Mouse (Mus musculus) embryonic facial prominence, embryonic 12.5 days (tissue): ENCODE data around the gene Abcb6. TPM values are rescaled to one million over a fixed set of nuclear protein-coding genes. Genes with fewer than 3 reads are reported as not detected.

ENCODE experiments used
- ATAC-seq: fragments of 200-750 bp; cut with Nextera tagmentation; 2 replicates; pipeline ENCODE4 v1.8.0; 2017; ENCODE audit not compliant: insufficient number of reproducible peaks, insufficient read depth, low FRiP score, low TSS enrichment
- H3K27ac ChIP-seq: fragments of 300-500 bp; sonication (generic); 2 replicates; pipeline ENCODE4 v1.5.1; 2016; ENCODE audit warnings: mild to moderate bottlenecking
- H3K27me3 ChIP-seq: fragments of 300-500 bp; sonication (generic); 2 replicates; pipeline ENCODE4 v1.6.1; 2016; ENCODE audit warnings: mild to moderate bottlenecking, moderate library complexity
- H3K36me3 ChIP-seq: fragments of 300-500 bp; sonication (generic); 2 replicates; pipeline ENCODE4 v1.6.1; 2016; ENCODE audit warnings: mild to moderate bottlenecking
- H3K4me1 ChIP-seq: fragments of 300-500 bp; sonication (generic); 2 replicates; pipeline ENCODE4 v1.6.1; 2016
- H3K4me2 ChIP-seq: fragments of 300-500 bp; sonication (generic); replicated peaks from 2 replicates; pipeline ENCODE4 v1.6.1; 2016; ENCODE audit warnings: mild to moderate bottlenecking, moderate library complexity
- H3K4me3 ChIP-seq: fragments of 300-500 bp; sonication (generic); 2 replicates; pipeline ENCODE4 v1.5.1; 2016; ENCODE audit warnings: mild to moderate bottlenecking
- H3K9ac ChIP-seq: fragments of 300-500 bp; sonication (generic); 2 replicates; pipeline ENCODE4 v1.6.1; 2016; ENCODE audit warnings: mild to moderate bottlenecking, moderate library complexity
- H3K9me3 ChIP-seq: fragments of 300-500 bp; sonication (generic); 2 replicates; pipeline ENCODE4 v1.6.1; 2016; ENCODE audit warnings: mild to moderate bottlenecking, moderate library complexity
- WGBS: fragments of 180-500 bp; shearing (Covaris S2); methylation state at CpG from one replicate; pipeline ENCODE4 v1.1.7; 2016; 5-methylcytosine and 5-hydroxymethylcytosine counted together
- polyA plus RNA-seq: library from polyadenylated mRNA; unstranded; fragments of >200 nt; fragmentation: Nextera tagmentation; extraction: Ambion mirVana; gene quantifications from 2 replicates; pipeline ENCODE4 v1.2.1, GENCODE M21; 2016

Gene Abcb6
- polyA plus RNA-seq, 1 experiment from 2014 or later = 35.7 TPM

DNA sequence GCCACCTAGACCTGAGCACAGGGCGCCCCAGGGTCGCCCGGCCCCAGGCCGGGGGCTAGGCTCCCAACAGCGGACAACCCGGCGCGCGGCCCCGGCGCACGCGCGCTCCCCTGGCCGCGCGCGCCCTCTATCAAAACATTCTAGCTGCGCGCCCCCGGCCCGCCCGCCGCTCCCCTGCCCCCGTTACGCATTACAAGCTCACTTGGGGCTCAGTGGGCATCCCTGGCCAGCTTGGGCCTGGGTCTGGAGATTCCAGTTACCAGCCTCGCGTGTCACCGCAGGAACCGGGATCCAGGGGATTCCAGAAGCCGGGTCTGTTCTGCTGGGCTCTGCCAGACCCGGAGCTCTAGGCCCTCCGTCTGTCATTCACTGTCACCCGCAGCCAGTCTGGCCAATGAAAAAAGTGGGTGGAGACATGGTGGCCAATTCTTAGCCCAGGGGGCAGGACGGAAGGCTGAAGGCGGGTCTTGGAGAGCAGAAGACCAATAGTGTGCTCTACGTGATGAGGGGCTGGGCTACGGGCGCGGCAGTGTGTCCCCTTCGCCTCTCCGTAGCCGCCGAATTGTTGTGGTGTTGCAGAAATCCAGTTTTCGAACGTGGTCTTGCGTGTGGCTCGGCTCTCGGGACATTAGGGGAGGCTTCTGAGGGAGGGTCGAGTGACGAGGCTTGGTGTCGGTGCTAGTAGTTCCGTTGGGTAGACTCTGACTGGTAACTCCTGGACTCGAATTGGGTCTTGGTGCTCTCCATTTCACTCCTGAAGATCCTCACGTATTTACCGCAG is 11.6 kb upstream of the Abcb6 start, which contains the start of the genes Ankzf1 and Atg9a:
Gene Ankzf1, plus strand, starts transcription at position 530 of the 781 bp plus-strand sequence.
Gene Atg9a, minus strand, starts transcription at position 575 of the 781 bp plus-strand sequence.
- Histone ChIP-seq H3K27ac (peak within 1 kb of the TSS; percentile 88), H3K36me3 (peaks cover 23% of the 10 kb centered on the region), H3K9ac (peak within 1 kb of the TSS; percentile 82), H3K4me2 (peak within 1 kb of the TSS; percentile 80), H3K4me1 (peaks cover 17% of the 10 kb centered on the region), H3K27me3 (no peaks in the 10 kb centered on the region), H3K4me3 (peak within 1 kb of the TSS; percentile 65), H3K9me3 (no peaks in the 10 kb centered on the region)
- WGBS = 1% methylated on average over 56 of the region's 56 CpGs
- ATAC-seq = peak; percentile 99

DNA sequence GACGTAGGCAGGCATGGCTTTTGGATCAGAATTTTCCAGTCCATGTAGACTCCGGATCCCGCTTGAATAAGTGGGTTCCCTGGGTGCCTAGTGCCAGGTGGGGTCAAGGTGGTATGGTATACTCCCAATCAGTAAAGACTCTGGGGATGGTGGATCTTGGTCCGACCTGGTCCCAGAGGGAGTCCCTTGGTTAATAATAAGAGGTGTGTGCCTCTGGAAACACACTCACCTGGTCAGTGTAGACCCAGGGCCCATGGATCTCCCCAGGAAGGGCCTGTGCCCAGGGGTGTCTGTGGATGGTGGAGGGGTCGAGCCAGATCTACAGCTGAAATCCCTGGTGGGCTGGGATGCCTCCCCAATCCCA is 11.0 kb upstream of the Abcb6 start:
- Histone ChIP-seq H3K4me2 (peak overlapping the region; percentile 80), H3K9ac (peak overlapping the region; percentile 82), H3K27me3 (no peaks in the 10 kb centered on the region), H3K27ac (peak overlapping the region; percentile 88), H3K9me3 (no peaks in the 10 kb centered on the region), H3K4me1 (peaks cover 17% of the 10 kb centered on the region), H3K4me3 (peak overlapping the region; percentile 65), H3K36me3 (peaks cover 24% of the 10 kb centered on the region)
- ATAC-seq = no peak; the same call in 1 of the 2 replicates
- 36% methylated on average over 5 of the region's 5 CpGs for WGBS

DNA sequence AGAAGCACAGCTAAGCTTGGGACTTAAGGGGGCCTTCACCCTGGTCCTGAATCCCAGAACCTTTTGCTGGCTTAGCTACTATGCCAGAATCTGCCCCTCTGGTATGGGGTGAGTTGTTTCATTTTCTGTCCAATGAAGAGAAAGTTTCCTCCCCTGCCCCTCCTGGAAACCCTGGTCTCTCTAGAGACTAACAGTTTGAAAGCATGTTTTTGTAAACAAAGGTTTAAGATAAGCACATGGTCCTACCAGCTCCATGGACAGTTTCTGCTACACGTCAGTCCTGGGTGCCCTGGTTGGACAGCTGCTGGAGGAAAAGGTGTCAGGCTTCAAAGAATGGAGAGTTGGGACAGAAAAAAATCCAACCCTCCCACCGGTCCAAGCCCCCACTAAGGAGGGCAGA is 10.4 kb upstream of the Abcb6 start:
- H3K4me3 ChIP-seq = peak overlapping the region; percentile 65
- H3K9me3 ChIP-seq = no peaks in the 10 kb centered on the region; the same call in 1 of the 2 replicates
- WGBS = 57% methylated on average over 2 of the region's 2 CpGs
- H3K4me2 ChIP-seq = peak overlapping the region; percentile 80
- peak overlapping the region; percentile 82; the same call in 1 of the 2 replicates for H3K9ac ChIP-seq
- H3K36me3 ChIP-seq = peaks cover 29% of the 10 kb centered on the region
- H3K4me1 ChIP-seq = peaks cover 17% of the 10 kb centered on the region
- no peaks in the 10 kb centered on the region for H3K27me3 ChIP-seq
- no peak for ATAC-seq
- no peak overlapping the region for H3K27ac ChIP-seq

DNA sequence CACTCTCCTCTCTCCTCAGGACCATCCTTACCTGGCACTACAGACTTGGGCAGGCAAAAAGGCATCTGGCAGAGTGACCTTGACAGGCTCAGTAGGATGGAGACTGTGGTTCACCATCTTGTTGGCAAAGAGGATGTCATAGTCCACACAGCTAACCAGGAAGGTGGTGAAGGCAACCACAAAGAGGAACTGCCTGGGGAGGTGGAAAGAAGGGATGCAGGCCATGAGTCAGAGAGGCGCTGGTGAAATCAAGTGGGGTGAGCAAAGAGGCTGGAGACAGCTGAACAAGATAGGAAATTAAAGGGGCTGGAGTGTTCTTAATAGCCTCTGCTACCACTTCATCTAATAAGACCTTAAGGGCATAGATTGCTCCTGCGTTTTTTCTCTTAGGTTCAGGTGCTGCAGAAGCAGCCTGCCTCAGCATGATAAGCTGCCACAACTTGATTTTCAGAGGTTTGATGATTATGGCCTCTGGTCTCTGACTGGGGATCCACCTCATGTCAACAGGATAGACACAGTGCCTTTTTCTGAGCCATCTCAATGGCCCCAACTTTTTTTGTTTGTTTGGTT is 7.8 kb upstream of the Abcb6 start:
- Histone ChIP-seq H3K27me3 (no peaks in the 10 kb centered on the region), H3K9me3 (no peaks in the 10 kb centered on the region; the same call in 1 of the 2 replicates), H3K36me3 (peaks cover 47% of the 10 kb centered on the region), H3K4me2 (no peak overlapping the region), H3K9ac (no peak overlapping the region), H3K4me3 (no peak overlapping the region), H3K27ac (no peak overlapping the region), H3K4me1 (peaks cover 10% of the 10 kb centered on the region)
- ATAC-seq = no peak
- WGBS = 84% methylated on average over 2 of the region's 2 CpGs

DNA sequence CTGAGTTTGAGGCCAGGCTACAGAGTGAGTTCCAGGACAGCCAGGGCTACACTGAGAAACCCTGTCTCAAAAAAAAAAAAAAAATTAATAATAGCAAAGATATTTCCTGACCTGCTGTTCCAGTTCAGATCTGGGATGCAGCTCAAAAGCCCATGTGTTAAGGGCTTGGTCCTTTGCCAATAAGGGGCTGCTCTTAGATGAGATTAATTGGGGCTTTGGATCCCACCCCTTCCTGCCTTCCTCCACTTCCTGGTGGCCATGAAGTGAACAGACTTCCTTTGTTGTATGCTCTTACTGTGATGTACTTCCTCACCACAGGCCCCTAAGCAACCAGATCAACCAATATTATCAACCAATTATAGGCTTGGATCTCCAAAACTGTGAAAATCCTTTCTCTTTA is 6.9 kb upstream of the Abcb6 start:
- Histone ChIP-seq H3K4me3 (no peak overlapping the region), H3K4me1 (peaks cover 8% of the 10 kb centered on the region), H3K27me3 (no peaks in the 10 kb centered on the region), H3K9ac (no peak overlapping the region), H3K4me2 (no peak overlapping the region), H3K9me3 (no peaks in the 10 kb centered on the region; the same call in 1 of the 2 replicates), H3K36me3 (peaks cover 56% of the 10 kb centered on the region), H3K27ac (no peak overlapping the region)
- ATAC-seq = no peak

DNA sequence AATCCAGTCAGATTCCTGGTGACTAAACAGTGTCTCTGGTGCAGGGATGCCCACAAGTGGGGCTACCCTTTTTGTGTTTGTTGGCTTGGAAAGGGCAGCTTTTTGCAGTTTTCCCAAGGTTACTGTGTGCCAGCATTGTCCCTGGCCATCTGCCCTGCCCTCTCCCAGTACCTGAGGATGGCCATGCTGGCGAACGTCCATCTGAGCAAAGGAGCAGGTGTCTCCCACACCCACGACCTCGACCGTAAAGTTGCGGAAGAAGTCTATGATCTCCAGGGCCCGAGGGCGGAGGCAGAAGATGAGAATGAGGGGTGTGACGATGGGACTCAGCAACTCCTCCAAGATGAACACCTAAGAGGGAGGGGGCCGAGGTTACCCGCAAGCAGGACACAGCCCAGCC is 5.3 kb upstream of the Abcb6 start:
- peaks cover 68% of the 10 kb centered on the region for H3K36me3 ChIP-seq
- no peak overlapping the region for H3K4me2 ChIP-seq
- H3K9me3 ChIP-seq = no peaks in the 10 kb centered on the region; the same call in 1 of the 2 replicates
- no peak overlapping the region for H3K9ac ChIP-seq
- no peak overlapping the region for H3K4me3 ChIP-seq
- no peak overlapping the region for H3K27ac ChIP-seq
- peaks cover 4% of the 10 kb centered on the region; the same call in 1 of the 2 replicates for H3K4me1 ChIP-seq
- ATAC-seq = no peak
- H3K27me3 ChIP-seq = no peaks in the 10 kb centered on the region
- WGBS = 90% methylated on average over 11 of the region's 11 CpGs

DNA sequence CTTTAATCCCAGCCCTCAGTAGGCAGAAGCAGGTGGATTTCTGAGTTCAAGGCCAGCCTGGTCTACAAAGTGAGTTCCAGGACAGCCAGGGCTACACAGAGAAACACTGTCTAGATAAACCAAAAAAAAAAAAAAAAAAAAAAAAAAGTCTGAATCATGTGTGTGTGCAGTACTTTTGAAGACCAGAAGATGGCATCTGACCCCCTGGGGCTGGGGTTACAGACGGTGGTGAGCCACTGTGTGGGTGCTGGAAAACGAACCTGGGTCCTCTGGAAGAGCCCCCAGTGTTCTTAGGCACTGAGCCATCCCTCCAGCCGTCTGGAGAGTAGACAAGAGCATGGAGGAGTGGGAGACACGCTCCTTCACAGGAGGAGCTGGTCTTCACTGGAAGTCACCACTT is 2.0 kb upstream of the Abcb6 start:
- 71% methylated on average over 4 of the region's 4 CpGs for WGBS
- Histone ChIP-seq H3K27ac (no peak overlapping the region), H3K4me3 (no peak overlapping the region), H3K9ac (no peak overlapping the region), H3K9me3 (no peaks in the 10 kb centered on the region; the same call in 1 of the 2 replicates), H3K4me1 (peaks cover 16% of the 10 kb centered on the region), H3K4me2 (no peak overlapping the region), H3K27me3 (no peaks in the 10 kb centered on the region), H3K36me3 (peaks cover 66% of the 10 kb centered on the region)
- ATAC-seq = no peak

DNA sequence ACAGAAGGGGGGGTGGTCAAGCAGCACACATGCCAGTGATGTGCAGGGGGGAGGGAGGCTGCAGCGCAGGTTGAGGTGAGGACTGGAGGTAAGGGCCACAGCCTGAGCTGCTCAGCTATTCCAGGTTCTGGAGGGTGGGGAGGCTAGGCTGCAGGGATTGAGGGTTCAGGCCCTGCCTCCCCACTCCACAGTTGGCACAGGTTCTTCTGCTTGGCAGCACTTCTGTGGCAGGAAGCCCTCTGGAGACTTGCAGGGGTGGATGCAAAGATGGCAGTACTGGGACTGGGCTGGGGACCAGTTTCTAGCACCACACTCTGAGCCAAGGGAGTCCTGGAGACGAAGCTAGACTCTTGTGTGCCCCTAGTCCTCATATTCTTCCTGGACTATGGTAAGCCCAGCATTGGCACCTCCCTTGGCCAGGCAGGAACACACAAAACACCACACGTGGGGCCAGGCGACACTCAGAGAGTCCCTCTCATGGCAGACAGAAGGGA is 1.2 kb upstream of the Abcb6 start:
- Histone ChIP-seq H3K36me3 (peaks cover 63% of the 10 kb centered on the region), H3K27ac (no peak overlapping the region), H3K27me3 (no peaks in the 10 kb centered on the region), H3K4me1 (peaks cover 16% of the 10 kb centered on the region), H3K4me3 (no peak overlapping the region), H3K9me3 (no peaks in the 10 kb centered on the region; the same call in 1 of the 2 replicates), H3K4me2 (no peak overlapping the region), H3K9ac (no peak overlapping the region)
- 82% methylated on average over 4 of the region's 4 CpGs for WGBS
- no peak for ATAC-seq

DNA sequence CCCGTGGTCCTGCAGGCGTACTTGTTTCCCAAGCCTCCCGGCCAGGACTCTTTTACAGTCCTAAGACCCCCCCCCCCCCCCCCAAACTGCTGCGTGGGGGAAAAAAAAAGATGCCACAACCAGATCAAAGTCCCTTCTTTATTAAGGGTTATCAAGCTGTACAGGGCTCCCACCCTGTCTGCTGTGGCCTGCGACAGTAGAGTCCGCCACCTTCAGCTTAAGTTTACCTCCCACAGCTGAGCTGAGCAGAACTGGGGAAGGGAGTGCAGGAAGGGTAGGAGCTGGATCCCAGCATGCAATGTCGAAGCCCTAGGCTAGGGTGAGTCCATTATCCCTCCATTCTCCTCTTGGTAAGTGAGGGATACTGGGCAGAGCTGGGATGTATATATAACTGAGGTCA is 549 bp upstream of the Abcb6 start:
- no peak for ATAC-seq
- Histone ChIP-seq H3K4me1 (peaks cover 16% of the 10 kb centered on the region), H3K27ac (no peak overlapping the region), H3K9me3 (no peaks in the 10 kb centered on the region), H3K4me2 (peak overlapping the region; percentile 89), H3K36me3 (peaks cover 61% of the 10 kb centered on the region), H3K9ac (no peak overlapping the region), H3K4me3 (peak overlapping the region; percentile 57), H3K27me3 (no peaks in the 10 kb centered on the region)
- 48% methylated on average over 7 of the region's 7 CpGs for WGBS

DNA sequence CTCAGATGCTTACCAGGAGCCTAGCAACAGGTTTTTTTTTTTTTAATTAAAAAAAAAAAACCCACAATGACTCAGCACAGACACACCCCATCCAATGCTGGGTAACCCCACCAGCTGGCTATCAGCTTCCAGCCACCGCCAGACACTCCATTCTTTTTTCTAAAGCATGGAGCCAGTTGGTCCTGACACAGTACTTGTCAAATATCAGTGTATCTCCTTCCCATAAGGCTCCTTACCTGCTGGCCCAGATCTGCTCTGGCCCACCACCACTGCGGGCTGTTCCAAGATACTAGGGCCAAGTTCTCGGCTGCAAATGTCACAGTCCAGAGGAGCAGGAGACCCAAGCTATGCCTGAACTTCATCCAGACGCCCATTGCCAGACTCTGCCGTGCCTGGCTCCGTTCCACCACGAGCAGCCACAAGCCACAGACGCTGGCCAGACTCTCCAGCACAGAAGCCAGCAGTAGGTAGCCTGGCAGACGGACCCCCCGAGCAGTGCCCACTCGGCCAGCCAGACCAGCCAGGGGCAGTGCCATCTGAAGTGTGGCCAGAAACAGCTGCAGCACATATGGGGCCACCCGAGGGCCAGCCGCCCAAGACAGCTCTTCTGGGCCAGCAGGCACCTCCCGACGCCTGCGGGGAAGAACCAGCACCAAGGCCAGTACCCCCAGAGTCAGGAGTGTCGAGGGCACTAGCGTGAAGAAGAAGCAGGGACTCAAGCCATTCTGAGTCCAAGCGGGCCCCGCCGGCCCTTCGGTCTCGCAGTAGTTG is 673 bp downstream of the Abcb6 start:
- H3K27ac ChIP-seq = no peak overlapping the region

More for the DNA sequence above, 673 bp downstream of the Abcb6 start:
- Histone ChIP-seq H3K27me3 (no peaks in the 10 kb centered on the region), H3K36me3 (peaks cover 58% of the 10 kb centered on the region), H3K4me3 (peak overlapping the region; percentile 57), H3K9ac (peak overlapping the region; percentile 58), H3K4me2 (peak overlapping the region; percentile 89), H3K9me3 (no peaks in the 10 kb centered on the region), H3K4me1 (peaks cover 16% of the 10 kb centered on the region)
- 11% methylated on average over 23 of the region's 23 CpGs for WGBS
- peak; percentile 11; the same call in 1 of the 2 replicates for ATAC-seq
